Mouse (Mus musculus): Measurements from ENCODE around the gene Gal3st2.
"Not testable (repeated sequence)": the region's sequence is repeated elsewhere in the genome, so short reads cannot be mapped to it uniquely, and the experiment has no call there.

Gene Gal3st2

GRCm38 (mm10) chr1:93861048-93861447 lies at the start of gene Gal3st2:
Gene Gal3st2, plus strand, starts transcription at chr1:93861306.
- DNase-seq, result not testable (repeated sequence)

GRCm38 (mm10) chr1:93811495-93812039 lies 49.5 kb upstream of the Gal3st2 start:
- no peak for DNase-seq

- DNase-seq, result no peak
These were observed 43.1 kb upstream of the Gal3st2 start for GRCm38 (mm10) chr1:93817823-93818532.

GRCm38 (mm10) chr1:93818722-93819121 lies 42.4 kb upstream of the Gal3st2 start:
- DNase-seq, result no peak

- DNase-seq, result no peak
These were observed 37.2 kb upstream of the Gal3st2 start for GRCm38 (mm10) chr1:93823796-93824495.

GRCm38 (mm10) chr1:93824609-93825008 lies 36.5 kb upstream of the Gal3st2 start, which contains the start of gene D2hgdh:
Gene D2hgdh, plus strand, starts transcription at chr1:93824909.
- DNase-seq, result no peak

- DNase-seq, result peak; percentile 96
These were observed 35.9 kb upstream of the Gal3st2 start for GRCm38 (mm10) chr1:93825105-93825674.

GRCm38 (mm10) chr1:93825771-93826539 lies 35.2 kb upstream of the Gal3st2 start:
- DNase-seq, result no peak

GRCm38 (mm10) chr1:93826540-93826835 lies 34.6 kb upstream of the Gal3st2 start:
- no peak for DNase-seq

GRCm38 (mm10) chr1:93832754-93833360 lies 28.2 kb upstream of the Gal3st2 start:
- not testable (repeated sequence) for DNase-seq

- DNase-seq, result no peak
These were observed 26.4 kb upstream of the Gal3st2 start for GRCm38 (mm10) chr1:93834671-93835150.

GRCm38 (mm10) chr1:93835211-93835610 lies 25.9 kb upstream of the Gal3st2 start:
- no peak for DNase-seq

GRCm38 (mm10) chr1:93835876-93836531 lies 25.1 kb upstream of the Gal3st2 start:
- no peak for DNase-seq

- no peak for DNase-seq
These were observed 24.6 kb upstream of the Gal3st2 start for GRCm38 (mm10) chr1:93836532-93836913.

GRCm38 (mm10) chr1:93837335-93837734 lies 23.8 kb upstream of the Gal3st2 start:
- DNase-seq, result no peak

- not testable (repeated sequence) for DNase-seq
These were observed 22.5 kb upstream of the Gal3st2 start for GRCm38 (mm10) chr1:93838569-93838968.

GRCm38 (mm10) chr1:93845766-93846366 lies 15.2 kb upstream of the Gal3st2 start:
- DNase-seq, result not testable (repeated sequence)

GRCm38 (mm10) chr1:93855790-93856189 lies 5.3 kb upstream of the Gal3st2 start:
- DNase-seq, result not testable (repeated sequence)

- DNase-seq, result peak; percentile 5
These were observed 3.7 kb upstream of the Gal3st2 start for GRCm38 (mm10) chr1:93857370-93857769.

- peak; percentile 37 for DNase-seq
These were observed 3.1 kb upstream of the Gal3st2 start for GRCm38 (mm10) chr1:93857991-93858390.

- DNase-seq, result no peak
These were observed 1.5 kb upstream of the Gal3st2 start for GRCm38 (mm10) chr1:93859619-93860018.
